Mouse (Mus musculus) lung, embryonic 15.5 days (tissue): ENCODE results near the gene Lnx1. TPM values are rescaled to one million over a fixed set of nuclear protein-coding genes. Genes with fewer than 3 reads are reported as not detected.
A peak's percentile ranks its signal among the peaks of the same experiment; 100 is the strongest.

Source experiments
- ATAC-seq: fragments of 200-750 bp; cut with Nextera tagmentation; 2 replicates; pipeline ENCODE4 v1.8.0; 2017; ENCODE audit warnings: moderate number of reproducible peaks, borderline replicate concordance; ENCODE audit not compliant: low FRiP score, low TSS enrichment; ENCODE audit errors: extremely low read depth
- H3K27ac ChIP-seq: fragments of 300-500 bp; sonication (generic); 2 replicates; pipeline ENCODE4 v1.5.1; 2015; ENCODE audit warnings: moderate library complexity, mild to moderate bottlenecking, inconsistent platforms
- H3K27me3 ChIP-seq: fragments of 300-500 bp; sonication (generic); 2 replicates; pipeline ENCODE4 v1.6.1; 2015; ENCODE audit warnings: inconsistent platforms
- H3K36me3 ChIP-seq: fragments of 300-500 bp; sonication (generic); 2 replicates; pipeline ENCODE4 v1.6.1; 2015; ENCODE audit warnings: inconsistent platforms
- H3K4me1 ChIP-seq: fragments of 300-500 bp; sonication (generic); 2 replicates; pipeline ENCODE4 v1.6.1; 2015; ENCODE audit warnings: inconsistent platforms
- H3K4me2 ChIP-seq: fragments of 300-500 bp; sonication (generic); 2 replicates; pipeline ENCODE4 v1.6.1; 2015; ENCODE audit warnings: inconsistent platforms, mild to moderate bottlenecking, moderate library complexity
- H3K4me3 ChIP-seq: fragments of 300-500 bp; sonication (generic); 2 replicates; pipeline ENCODE4 v1.5.1; 2015; ENCODE audit warnings: mild to moderate bottlenecking, inconsistent platforms
- H3K9ac ChIP-seq: fragments of 300-500 bp; sonication (generic); 2 replicates; pipeline ENCODE4 v1.6.1; 2015; ENCODE audit warnings: inconsistent platforms
- H3K9me3 ChIP-seq: fragments of 300-500 bp; sonication (generic); 2 replicates; pipeline ENCODE4 v1.6.1; 2016; ENCODE audit warnings: inconsistent platforms
- WGBS: fragments of 180-500 bp; shearing (Covaris S2); methylation state at CpG from one replicate; pipeline ENCODE4 v1.1.7; 2015; 5-methylcytosine and 5-hydroxymethylcytosine counted together
- polyA plus RNA-seq: library from polyadenylated mRNA; unstranded; fragments of >200 nt; fragmentation: Nextera tagmentation; extraction: Ambion mirVana; gene quantifications from 2 replicates; pipeline ENCODE4 v1.2.1, GENCODE M21; 2015

Lnx1 gene
- polyA plus RNA-seq, 1 experiment from 2014 or later = 5.4 TPM

DNA sequence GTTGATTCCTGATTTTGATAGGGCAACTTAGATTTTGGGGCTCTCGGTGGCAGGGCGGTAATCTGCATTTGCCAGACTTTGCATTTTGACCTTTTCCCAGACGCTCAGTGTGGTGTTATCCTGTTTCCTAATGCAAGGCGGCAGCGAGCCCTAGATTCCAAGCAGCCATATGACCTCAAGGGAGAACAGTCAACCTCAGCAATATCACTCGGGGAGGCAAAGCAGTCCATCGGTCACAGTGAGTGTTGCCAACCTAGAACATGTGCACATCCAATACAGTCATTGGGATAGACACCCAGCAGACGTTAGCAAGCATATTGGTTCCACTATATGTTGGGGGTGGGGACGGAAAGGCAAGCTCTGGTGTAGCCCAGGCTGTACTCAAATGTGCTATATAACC, 54.5 kb downstream of the Lnx1 start:
- no peak for ATAC-seq
- Histone ChIP-seq H3K4me3 (no peak overlapping the region), H3K27ac (no peak overlapping the region), H3K4me1 (peaks cover 3% of the 10 kb centered on the region; the same call in 1 of the 2 replicates), H3K4me2 (no peak overlapping the region), H3K9me3 (no peaks in the 10 kb centered on the region), H3K9ac (no peak overlapping the region), H3K27me3 (no peaks in the 10 kb centered on the region), H3K36me3 (no peaks in the 10 kb centered on the region)
- WGBS = 76% methylated on average over 9 of the region's 9 CpGs

DNA sequence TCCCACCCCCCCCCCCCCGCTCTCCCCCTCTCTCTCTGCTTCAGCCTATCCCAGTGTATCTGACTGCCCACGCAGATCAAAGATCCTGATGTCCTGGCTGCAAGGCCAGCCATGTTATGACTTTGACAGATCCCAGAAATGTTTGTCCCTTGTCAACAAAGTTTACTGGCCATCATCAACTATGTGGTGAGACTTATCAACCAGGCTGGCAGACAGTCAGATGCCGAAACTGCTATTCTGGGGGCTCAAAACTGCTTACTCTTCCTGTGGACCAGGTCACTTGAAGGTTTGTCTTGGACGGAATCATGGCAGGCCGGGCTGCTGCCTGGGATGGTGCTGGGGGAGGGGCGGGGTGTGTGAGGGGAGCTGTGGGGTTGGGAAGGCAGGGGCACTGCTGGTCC, 55.1 kb downstream of the Lnx1 start:
- Histone ChIP-seq H3K27me3 (no peaks in the 10 kb centered on the region), H3K9ac (no peak overlapping the region), H3K36me3 (no peaks in the 10 kb centered on the region), H3K4me3 (no peak overlapping the region), H3K9me3 (no peaks in the 10 kb centered on the region), H3K4me1 (peaks cover 3% of the 10 kb centered on the region; the same call in 1 of the 2 replicates), H3K27ac (no peak overlapping the region), H3K4me2 (no peak overlapping the region)
- 24% methylated on average over 5 of the region's 6 CpGs for WGBS
- ATAC-seq = 0 out of 2 replicates have a peak, but pooled peaks have one; percentile 27

DNA sequence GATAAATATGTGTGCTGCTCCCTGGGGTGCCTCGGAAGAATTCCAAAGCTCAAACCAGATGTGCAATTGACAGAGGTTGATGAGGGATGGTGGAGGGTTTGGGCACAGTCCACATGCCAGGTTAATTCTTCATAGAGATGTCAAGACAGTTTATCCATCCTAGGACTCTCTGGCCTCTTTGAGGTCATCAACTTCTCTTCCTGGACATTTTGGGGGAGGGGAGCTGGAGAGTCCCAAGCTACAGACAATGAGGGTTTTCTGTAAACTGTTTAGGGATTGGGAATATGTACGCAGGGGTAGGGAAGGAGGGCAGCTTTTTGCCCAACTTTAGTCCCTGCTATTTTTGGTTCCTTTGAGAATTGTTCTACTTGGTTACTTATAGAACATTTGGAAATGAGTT, 60.4 kb downstream of the Lnx1 start:
- Histone ChIP-seq H3K4me2 (no peak overlapping the region), H3K9me3 (no peaks in the 10 kb centered on the region), H3K27me3 (no peaks in the 10 kb centered on the region), H3K36me3 (no peaks in the 10 kb centered on the region), H3K4me3 (no peak overlapping the region), H3K9ac (no peak overlapping the region), H3K4me1 (0 out of 2 replicates have a peak, but pooled peaks cover 2% of the 10 kb centered on the region), H3K27ac (no peak overlapping the region)
- no peak for ATAC-seq
- 55% methylated on average over 2 of the region's 2 CpGs for WGBS

DNA sequence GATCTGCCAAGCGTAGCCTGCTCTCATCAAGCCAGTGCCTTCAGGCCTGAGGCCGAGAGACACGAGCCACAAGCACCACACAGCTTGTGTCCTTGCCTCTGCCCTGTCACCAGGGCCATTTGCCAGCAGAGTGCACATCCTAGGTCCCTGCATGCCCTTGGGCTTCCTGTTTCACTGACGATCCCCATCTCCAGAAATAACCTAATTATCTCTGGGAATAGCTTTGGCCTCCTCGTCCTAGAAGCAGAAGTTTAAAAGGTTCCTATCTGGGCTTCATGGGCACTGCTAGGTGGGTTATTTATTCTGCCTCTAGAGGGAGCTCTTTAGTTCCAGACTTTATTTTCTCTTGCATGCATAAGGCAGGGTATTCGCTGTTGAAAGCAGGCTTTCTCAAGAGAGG, 61.7 kb downstream of the Lnx1 start:
- Histone ChIP-seq H3K27me3 (no peaks in the 10 kb centered on the region), H3K9me3 (no peaks in the 10 kb centered on the region), H3K9ac (no peak overlapping the region), H3K4me3 (no peak overlapping the region), H3K27ac (no peak overlapping the region), H3K4me1 (0 out of 2 replicates have a peak, but pooled peaks cover 2% of the 10 kb centered on the region), H3K36me3 (no peaks in the 10 kb centered on the region), H3K4me2 (no peak overlapping the region)
- 0 out of 2 replicates have a peak, but pooled peaks have one; percentile 46 for ATAC-seq
- WGBS = 41% methylated on average over 6 of the region's 6 CpGs

DNA sequence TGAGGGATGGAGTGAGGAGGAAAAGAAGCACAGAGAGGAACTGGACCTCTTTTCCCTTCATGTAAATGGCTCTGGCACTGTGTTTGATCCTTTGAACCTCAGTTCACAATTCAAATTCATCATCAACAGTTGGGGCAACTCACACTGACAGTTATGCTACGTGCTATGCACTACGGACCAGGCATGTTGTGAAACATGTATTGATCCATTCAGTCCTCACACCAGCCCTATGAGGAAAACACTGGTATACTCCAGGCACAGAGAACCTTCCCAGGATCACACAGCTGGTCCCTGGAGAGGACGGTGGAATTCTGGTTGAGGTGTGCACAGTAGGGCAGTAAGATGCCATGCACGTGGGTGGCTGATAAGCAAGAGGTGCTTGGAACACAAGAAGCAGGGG, 62.2 kb downstream of the Lnx1 start:
- H3K9me3 ChIP-seq = no peaks in the 10 kb centered on the region
- 70% methylated on average over 4 of the region's 4 CpGs for WGBS
- no peaks in the 10 kb centered on the region for H3K27me3 ChIP-seq
- H3K4me3 ChIP-seq = no peak overlapping the region
- H3K4me2 ChIP-seq = no peak overlapping the region
- H3K9ac ChIP-seq = no peak overlapping the region
- H3K36me3 ChIP-seq = no peaks in the 10 kb centered on the region
- no peak overlapping the region for H3K27ac ChIP-seq
- ATAC-seq = no peak
- H3K4me1 ChIP-seq = 0 out of 2 replicates have a peak, but pooled peaks cover 2% of the 10 kb centered on the region

DNA sequence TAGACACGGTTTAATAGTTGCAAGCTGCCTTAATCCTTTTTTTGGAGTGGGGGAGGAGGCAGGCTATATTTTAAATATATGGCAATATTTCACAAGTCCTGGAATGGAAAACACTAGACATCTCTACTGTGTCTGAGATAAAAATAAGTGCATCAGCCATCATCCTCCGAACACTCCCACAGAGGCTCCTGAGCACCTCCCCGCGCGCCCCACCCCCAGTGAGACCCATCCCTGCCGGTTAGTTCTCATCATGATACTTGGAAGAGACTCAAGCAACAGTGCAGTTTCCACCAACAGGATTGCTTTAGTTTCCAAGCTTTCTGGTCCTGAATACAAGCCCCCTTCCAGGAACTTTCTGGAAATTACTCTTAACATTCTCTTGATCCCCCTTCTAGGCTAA, 63.2 kb downstream of the Lnx1 start:
- Histone ChIP-seq H3K4me3 (no peak overlapping the region), H3K36me3 (no peaks in the 10 kb centered on the region), H3K27me3 (no peaks in the 10 kb centered on the region), H3K9ac (no peak overlapping the region), H3K9me3 (no peaks in the 10 kb centered on the region), H3K4me2 (no peak overlapping the region), H3K4me1 (0 out of 2 replicates have a peak, but pooled peaks cover 2% of the 10 kb centered on the region), H3K27ac (no peak overlapping the region)
- ATAC-seq = no peak
- WGBS = 75% methylated on average over 6 of the region's 6 CpGs

DNA sequence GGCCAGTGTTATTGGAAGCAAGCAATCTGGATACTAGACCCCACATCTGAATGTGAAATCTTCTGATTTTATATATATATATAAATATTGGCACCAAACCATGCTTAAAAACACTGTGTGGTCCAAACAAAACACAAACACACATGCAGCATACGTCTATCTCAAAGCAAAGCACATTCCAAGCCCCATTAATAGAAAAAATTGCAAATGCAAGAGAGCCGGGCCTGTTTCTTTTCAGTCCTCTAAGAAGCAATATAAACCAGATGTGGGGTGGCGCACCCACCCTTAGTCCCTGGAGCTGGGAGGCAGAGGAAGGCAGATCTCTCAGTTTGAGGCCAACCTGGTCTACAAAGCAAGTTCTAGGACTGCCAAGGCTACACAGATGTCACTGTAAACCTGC, 68.3 kb downstream of the Lnx1 start:
- H3K27me3 ChIP-seq = no peaks in the 10 kb centered on the region
- no peak overlapping the region for H3K4me3 ChIP-seq
- H3K9me3 ChIP-seq = no peaks in the 10 kb centered on the region
- H3K4me2 ChIP-seq = no peak overlapping the region
- WGBS = 51% methylated on average over 3 of the region's 3 CpGs
- H3K9ac ChIP-seq = no peak overlapping the region
- H3K27ac ChIP-seq = no peak overlapping the region
- no peak for ATAC-seq
- peaks cover 8% of the 10 kb centered on the region; the same call in 1 of the 2 replicates for H3K4me1 ChIP-seq
- H3K36me3 ChIP-seq = no peaks in the 10 kb centered on the region

DNA sequence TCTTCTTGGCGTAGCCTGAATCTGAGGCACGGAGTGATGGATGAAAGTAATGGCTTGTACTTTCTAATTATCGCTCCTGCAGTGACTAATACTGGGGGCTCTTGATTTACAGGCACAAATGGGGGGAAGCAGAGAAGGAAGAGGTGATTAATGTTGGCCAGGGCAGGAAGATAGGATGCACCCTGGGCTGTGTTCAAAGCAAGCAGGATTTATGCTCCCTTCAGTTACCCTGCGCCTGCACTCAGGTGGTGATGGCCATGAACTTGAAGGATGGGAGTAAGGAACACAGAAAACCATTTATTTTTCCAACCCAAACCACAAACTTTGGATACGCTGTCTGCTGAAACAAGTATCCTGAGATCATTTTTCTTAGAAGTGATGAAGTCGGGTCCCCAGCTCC, 69.3 kb downstream of the Lnx1 start:
- Histone ChIP-seq H3K27me3 (no peaks in the 10 kb centered on the region), H3K4me1 (peaks cover 8% of the 10 kb centered on the region; the same call in 1 of the 2 replicates), H3K4me2 (no peak overlapping the region), H3K36me3 (no peaks in the 10 kb centered on the region), H3K27ac (no peak overlapping the region), H3K4me3 (no peak overlapping the region), H3K9me3 (no peaks in the 10 kb centered on the region), H3K9ac (no peak overlapping the region)
- ATAC-seq = no peak
- 81% methylated on average over 6 of the region's 6 CpGs for WGBS

DNA sequence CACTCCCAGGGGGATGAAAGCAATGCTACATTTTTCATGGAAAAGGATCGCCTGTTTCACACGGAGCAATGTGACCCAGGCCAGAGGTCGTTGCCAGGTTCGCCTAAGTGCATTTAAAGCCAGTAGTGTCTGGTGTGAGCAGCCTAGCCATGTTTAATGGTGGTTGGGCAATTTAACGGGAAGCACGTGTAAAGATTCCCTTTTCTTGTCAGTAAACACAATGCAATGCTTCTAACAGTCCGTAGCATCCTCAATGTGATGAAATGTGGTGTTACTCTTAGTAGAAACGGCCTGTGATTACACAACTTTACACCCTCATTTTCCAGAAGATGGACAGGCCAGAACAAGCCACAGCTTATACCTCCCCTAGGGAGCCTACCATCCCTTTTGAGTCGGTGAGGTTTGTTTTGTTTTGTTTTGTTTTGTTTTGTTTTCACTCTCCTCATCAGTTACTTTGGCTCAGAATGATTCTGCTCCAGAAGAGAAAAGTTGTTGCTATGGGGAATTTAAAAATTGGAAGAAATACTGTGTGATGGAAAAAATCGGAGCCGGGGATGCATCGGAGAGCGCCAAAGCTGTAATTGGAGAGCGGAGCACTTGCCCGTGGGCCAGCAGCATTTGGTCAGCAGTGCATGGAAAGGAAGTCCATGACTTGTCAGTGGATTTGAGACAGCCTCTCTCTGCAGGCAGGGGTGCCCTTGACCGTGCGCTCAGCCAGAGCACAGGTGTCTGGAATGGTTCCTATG, 70.2 kb downstream of the Lnx1 start:
- no peaks in the 10 kb centered on the region for H3K27me3 ChIP-seq
- 48% methylated on average over 17 of the region's 17 CpGs for WGBS
- peaks cover 8% of the 10 kb centered on the region; the same call in 1 of the 2 replicates for H3K4me1 ChIP-seq

DNA sequence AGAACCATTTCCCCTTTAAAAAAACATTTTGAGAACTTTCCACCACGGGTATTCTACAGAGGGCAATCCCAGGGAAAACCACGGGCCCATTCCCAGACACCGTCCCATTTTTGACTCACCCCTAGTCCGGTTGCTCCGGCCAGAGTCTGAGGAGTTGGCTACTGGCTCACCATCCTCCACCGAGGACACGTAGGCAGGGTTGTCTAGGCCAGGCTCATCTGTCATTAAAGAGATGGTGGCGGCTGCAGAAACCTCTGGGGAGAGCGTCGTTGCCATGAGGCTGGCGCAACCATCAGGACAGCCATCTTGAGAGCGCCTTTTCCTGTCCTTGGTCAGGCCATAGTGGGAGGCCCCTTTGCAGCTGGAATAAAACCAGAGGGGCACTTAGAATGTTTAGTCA, 74.7 kb downstream of the Lnx1 start:
- ATAC-seq = no peak
- Histone ChIP-seq H3K4me3 (no peak overlapping the region), H3K27ac (no peak overlapping the region), H3K9ac (no peak overlapping the region), H3K9me3 (no peaks in the 10 kb centered on the region), H3K36me3 (no peaks in the 10 kb centered on the region), H3K4me1 (peaks cover 7% of the 10 kb centered on the region; the same call in 1 of the 2 replicates), H3K4me2 (no peak overlapping the region), H3K27me3 (no peaks in the 10 kb centered on the region)
- WGBS = 84% methylated on average over 12 of the region's 12 CpGs

More for the DNA sequence above, 70.2 kb downstream of the Lnx1 start:
- no peak overlapping the region for H3K9ac ChIP-seq
- no peak overlapping the region for H3K4me2 ChIP-seq
- H3K4me3 ChIP-seq = no peak overlapping the region
- H3K36me3 ChIP-seq = no peaks in the 10 kb centered on the region
- no peaks in the 10 kb centered on the region for H3K9me3 ChIP-seq
- no peak; the same call in 1 of the 2 replicates for ATAC-seq
- H3K27ac ChIP-seq = no peak overlapping the region

DNA sequence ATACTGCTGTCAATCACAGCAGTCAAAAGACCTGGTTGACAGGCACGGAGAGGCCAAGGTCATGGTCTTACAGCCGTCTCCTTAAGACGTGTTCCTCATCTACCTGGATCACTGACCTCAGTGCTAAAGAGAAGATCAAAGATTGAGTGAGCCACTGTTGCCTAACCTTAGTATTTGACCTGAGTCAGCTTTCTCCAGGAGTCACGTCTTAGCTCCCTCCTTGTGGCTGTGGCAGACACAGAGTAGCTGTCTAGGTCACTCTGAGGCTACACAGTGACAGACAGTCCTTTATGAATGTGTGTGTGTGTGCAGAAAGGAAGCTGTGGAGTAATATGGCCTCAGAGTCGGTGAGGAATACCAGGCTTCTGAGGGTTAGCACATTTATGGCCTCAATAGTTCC, 78.3 kb downstream of the Lnx1 start:
- WGBS = 56% methylated on average over 5 of the region's 5 CpGs
- no peak overlapping the region for H3K9ac ChIP-seq
- no peaks in the 10 kb centered on the region for H3K9me3 ChIP-seq
- H3K27me3 ChIP-seq = no peaks in the 10 kb centered on the region
- ATAC-seq = no peak
- H3K4me2 ChIP-seq = no peak overlapping the region
- no peaks in the 10 kb centered on the region for H3K36me3 ChIP-seq
- peaks cover 3% of the 10 kb centered on the region; the same call in 1 of the 2 replicates for H3K4me1 ChIP-seq
- no peak overlapping the region for H3K27ac ChIP-seq
- no peak overlapping the region for H3K4me3 ChIP-seq

DNA sequence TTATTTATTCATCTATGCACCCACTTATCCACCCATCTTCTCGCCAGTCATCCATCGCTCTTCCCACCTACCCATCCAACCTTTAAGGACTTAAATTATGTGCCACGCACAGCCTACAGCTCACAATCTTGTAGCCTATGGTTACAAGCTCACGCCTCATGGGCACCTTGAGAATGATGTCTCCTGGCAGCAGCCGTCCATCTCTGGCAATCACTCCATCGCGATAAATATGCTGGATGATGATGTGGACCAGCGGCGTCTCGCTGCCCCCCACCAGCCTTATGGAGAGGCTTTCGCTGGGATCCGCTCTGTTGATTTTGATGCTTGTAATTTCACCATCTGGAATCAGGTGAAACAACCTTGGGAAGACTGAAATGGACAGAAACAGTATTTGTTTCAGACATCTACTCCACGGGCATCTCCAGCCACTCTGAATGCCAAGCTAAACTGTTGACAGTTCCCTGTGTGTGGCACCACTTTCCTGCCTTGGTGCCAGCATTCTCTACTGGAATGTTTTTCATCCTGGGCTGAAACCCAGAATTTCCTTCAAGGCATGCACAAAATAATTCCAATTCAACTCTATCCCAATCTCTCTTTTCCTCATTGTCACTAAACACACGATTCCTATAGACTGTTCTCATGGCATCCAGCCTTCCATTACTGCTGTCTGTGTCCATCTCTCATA, 79.3 kb downstream of the Lnx1 start:
- Histone ChIP-seq H3K4me3 (no peak overlapping the region), H3K27ac (no peak overlapping the region), H3K27me3 (no peaks in the 10 kb centered on the region), H3K4me1 (peaks cover 3% of the 10 kb centered on the region; the same call in 1 of the 2 replicates), H3K9me3 (no peaks in the 10 kb centered on the region), H3K36me3 (no peaks in the 10 kb centered on the region), H3K9ac (no peak overlapping the region), H3K4me2 (no peak overlapping the region)
- 91% methylated on average over 14 of the region's 14 CpGs for WGBS
- no peak for ATAC-seq
